ENCODE assay signal across 9 mouse cellular contexts in the genomic region with DNA sequence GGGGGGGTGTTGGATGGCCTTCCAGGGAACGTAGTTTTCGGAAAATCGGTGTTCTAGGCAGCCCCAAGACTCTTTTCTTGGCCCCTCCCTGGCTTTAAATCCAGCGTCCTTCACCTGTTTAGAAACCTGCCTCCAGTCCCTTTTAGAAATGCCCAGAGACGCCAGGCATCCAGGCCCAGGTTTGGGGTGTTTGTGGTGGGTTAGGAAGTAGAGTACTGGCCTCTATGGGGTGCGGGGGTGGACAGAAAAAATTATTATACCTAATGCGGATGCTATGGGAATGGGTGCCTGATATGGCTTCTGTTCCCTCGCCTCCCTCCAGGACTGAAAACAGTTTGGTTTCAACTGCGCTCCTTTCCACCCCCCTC. TPM values are rescaled to one million over a fixed set of nuclear protein-coding genes. Genes with fewer than 3 reads are reported as not detected.
DNase-seq lines count a peak whose midpoint lies in the region; ATAC-seq lines count a peak whose summit lies in the region.
"Had no signal": no experiment of that assay in that cellular context is flagged by ENCODE, and none has a peak within 500 bp of the region (broad histone marks: within the 10 kb centered on the region; RNA-seq: fewer than 3 reads in every experiment).

No protein-coding gene starts in this region.

- H3K4me2 ChIP-seq in kidney, embryonic 15.5 days = peak overlapping the region; percentile 95
- H3K4me2 ChIP-seq in embryonic facial prominence, embryonic 12.5 days (replicated peaks) = peak overlapping the region; percentile 91
- H3K4me2 ChIP-seq in hindbrain, embryonic 15.5 days = peak overlapping the region; percentile 98
- H3K4me2 ChIP-seq in midbrain, embryonic 15.5 days = peak overlapping the region; percentile 96

- WGBS in kidney, embryonic 15.5 days = 0% methylated on average over 9 of the region's 9 CpGs
- WGBS in embryonic facial prominence, embryonic 12.5 days = under 1% methylated on average over 9 of the region's 9 CpGs
- 2% methylated on average over 9 of the region's 9 CpGs for WGBS in hindbrain, embryonic 15.5 days
- 2% methylated on average over 9 of the region's 9 CpGs for WGBS in midbrain, embryonic 15.5 days

- DNase-seq in kidney, postnatal 25 days = no peak
- no peak for DNase-seq in cerebellum, adult 9-10 months

- H3K4me1 ChIP-seq in kidney, embryonic 15.5 days = peaks cover 44% of the 10 kb centered on the region
- H3K4me1 ChIP-seq in embryonic facial prominence, embryonic 12.5 days = peaks cover 25% of the 10 kb centered on the region
- H3K4me1 ChIP-seq in hindbrain, embryonic 15.5 days (replicated peaks) = peaks cover 48% of the 10 kb centered on the region
- H3K4me1 ChIP-seq in midbrain, embryonic 15.5 days = peaks cover 39% of the 10 kb centered on the region

- peak overlapping the region; percentile 66 for H3K4me3 ChIP-seq in kidney, embryonic 15.5 days (replicated peaks)
- peak overlapping the region; percentile 76 for H3K4me3 ChIP-seq in embryonic facial prominence, embryonic 12.5 days
- H3K4me3 ChIP-seq in hindbrain, embryonic 15.5 days = peak overlapping the region; percentile 62
- H3K4me3 ChIP-seq in midbrain, embryonic 15.5 days = peak overlapping the region; percentile 75

- no peak for ATAC-seq in kidney, embryonic 15.5 days (replicated peaks; ENCODE audit: low FRiP score)
- ATAC-seq in embryonic facial prominence, embryonic 12.5 days (ENCODE audit: insufficient number of reproducible peaks, insufficient read depth, low FRiP score, low TSS enrichment) = no peak
- ATAC-seq in hindbrain, embryonic 15.5 days (ENCODE audit: low FRiP score, low read depth) = no peak
- no peak for ATAC-seq in midbrain, embryonic 15.5 days (replicated peaks)
- no peak for ATAC-seq in frontal cortex, adult (ENCODE audit: low TSS enrichment)
- ATAC-seq in CD4-positive, CD25-positive, alpha-beta regulatory T cell, adult 4 months = no peak

- H3K36me3 ChIP-seq in kidney, embryonic 15.5 days = no peaks in the 10 kb centered on the region
- no peaks in the 10 kb centered on the region for H3K36me3 ChIP-seq in embryonic facial prominence, embryonic 12.5 days
- H3K36me3 ChIP-seq in hindbrain, embryonic 15.5 days = no peaks in the 10 kb centered on the region
- no peaks in the 10 kb centered on the region for H3K36me3 ChIP-seq in midbrain, embryonic 15.5 days (replicated peaks)
- H3K36me3 ChIP-seq: G1E had no signal

- H3K9ac ChIP-seq in kidney, embryonic 15.5 days = peak overlapping the region; percentile 74
- peak overlapping the region; percentile 90 for H3K9ac ChIP-seq in embryonic facial prominence, embryonic 12.5 days
- H3K9ac ChIP-seq in hindbrain, embryonic 15.5 days = peak overlapping the region; percentile 86
- H3K9ac ChIP-seq in midbrain, embryonic 15.5 days = peak overlapping the region; percentile 96

- H3K27ac ChIP-seq in kidney, embryonic 15.5 days = peak overlapping the region; percentile 92
- H3K27ac ChIP-seq in embryonic facial prominence, embryonic 12.5 days = peak overlapping the region; percentile 92
- peak overlapping the region; percentile 88 for H3K27ac ChIP-seq in hindbrain, embryonic 15.5 days (replicated peaks)
- peak overlapping the region; percentile 95 for H3K27ac ChIP-seq in midbrain, embryonic 15.5 days

- H3K27me3 ChIP-seq in kidney, embryonic 15.5 days = peaks cover 22% of the 10 kb centered on the region; the same call in 1 of the 2 replicates
- H3K27me3 ChIP-seq in embryonic facial prominence, embryonic 12.5 days = no peaks in the 10 kb centered on the region
- 0 out of 2 replicates have a peak, but pooled peaks cover 5% of the 10 kb centered on the region for H3K27me3 ChIP-seq in hindbrain, embryonic 15.5 days
- no peaks in the 10 kb centered on the region; the same call in 1 of the 2 replicates for H3K27me3 ChIP-seq in midbrain, embryonic 15.5 days (replicated peaks)

- no peaks in the 10 kb centered on the region for H3K9me3 ChIP-seq in kidney, embryonic 15.5 days (replicated peaks)
- no peaks in the 10 kb centered on the region for H3K9me3 ChIP-seq in embryonic facial prominence, embryonic 12.5 days
- H3K9me3 ChIP-seq in hindbrain, embryonic 15.5 days = no peaks in the 10 kb centered on the region
- no peaks in the 10 kb centered on the region for H3K9me3 ChIP-seq in midbrain, embryonic 15.5 days

RNA-seq across cellular contexts. Expression of a gene that starts 41.2 kb away (rescaled TPM):
- 36.4 and 42.7 TPM in 2 replicates for polyA plus RNA-seq in kidney, embryonic 15.5 days (2015; fragmentation: Nextera tagmentation; extraction: Ambion mirVana)
- 62.8 and 69.3 TPM in 2 replicates for polyA plus RNA-seq in embryonic facial prominence, embryonic 12.5 days (2016; fragmentation: Nextera tagmentation; extraction: Ambion mirVana)
- polyA plus RNA-seq in hindbrain, embryonic 15.5 days (2015; fragmentation: Nextera tagmentation; extraction: Ambion mirVana) = 39.0 and 40.1 TPM in 2 replicates
- polyA plus RNA-seq in midbrain, embryonic 15.5 days (2015; fragmentation: Nextera tagmentation; extraction: Ambion mirVana) = 46.9 and 52.7 TPM in 2 replicates
- polyA plus RNA-seq in CD4-positive, CD25-positive, alpha-beta regulatory T cell, adult 4 months (2017; shearing (Covaris generic)) = under 1 TPM; 0.19 to 0.37 TPM

Comparison
In these comparisons a context has a peak if more than half of its experiments do, and no peak if none do; other contexts are left out.
1. RNA of a gene that starts 41.2 kb away (polyA plus RNA-seq): 62.8 to 69.3 TPM in embryonic facial prominence, embryonic 12.5 days, 46.9 to 52.7 TPM in midbrain, embryonic 15.5 days, 36.4 to 42.7 TPM in kidney, embryonic 15.5 days and 39.0 to 40.1 TPM in hindbrain, embryonic 15.5 days; 0.19 to 0.37 TPM in CD4-positive, CD25-positive, alpha-beta regulatory T cell, adult 4 months; every median in the first group is over 10 times any median in the second.
2. Peak in every context shown above with its lines, with median percentiles within 50 percentile points of each other: H3K27ac ChIP-seq, H3K4me2 ChIP-seq, H3K4me3 ChIP-seq and H3K9ac ChIP-seq.